Mouse (Mus musculus): Measurements from ENCODE around the gene Parp1. TPM values are rescaled to one million over a fixed set of nuclear protein-coding genes. Genes with fewer than 3 reads are reported as not detected.
A peak's percentile ranks its signal among the peaks of the same experiment; 100 is the strongest.

The Parp1 gene
- polyA plus RNA-seq, 1 experiment from 2014 or later: 285 TPM

- 86% methylated on average over 8 of the region's 8 CpGs for WGBS
- Histone ChIP-seq H3K4me1 (peaks cover 48% of the 10 kb centered on the region), H3K27me3 (replicated peaks; ENCODE audit: low read depth, poor library complexity, severe bottlenecking) (no peaks in the 10 kb centered on the region), H3K4me3 (peak overlapping the region; percentile 86), H3K36me3 (replicated peaks) (peaks cover 32% of the 10 kb centered on the region), H3K27ac (replicated peaks) (peak overlapping the region; percentile 100), H3K9me3 (no peaks in the 10 kb centered on the region)
- no peak for DNase-seq (ENCODE audit: low spot score)
Measured at GRCm38 (mm10) chr1:180642228-180642564, 73.5 kb downstream of the Parp1 start.

Small RNAs within 50 kb of the gene (microRNA-seq; reads per million reads assigned to microRNA genes)
- gene Mir6904: not detected

Other genes starting within 250 kb of the Parp1 start
- 4.9 and 6.2 TPM in 2 replicates for gene Itpkb, start 238.4 kb upstream of the Parp1 start, polyA plus RNA-seq (2016; fragmentation: Nextera tagmentation; extraction: Ambion mirVana)
- gene Stum, start 85.4 kb upstream of the Parp1 start, polyA plus RNA-seq (2016; fragmentation: Nextera tagmentation; extraction: Ambion mirVana): 1.1 and 3.5 TPM in 2 replicates
- gene Lin9, start 72.2 kb downstream of the Parp1 start, polyA plus RNA-seq (2016; fragmentation: Nextera tagmentation; extraction: Ambion mirVana): 23.5 and 25.4 TPM in 2 replicates
- gene Mixl1, start 128.1 kb downstream of the Parp1 start, polyA plus RNA-seq (2016; fragmentation: Nextera tagmentation; extraction: Ambion mirVana): 0.33 and 0.77 TPM in 2 replicates
- 16.6 and 18.5 TPM in 2 replicates for gene Acbd3, start 157.1 kb downstream of the Parp1 start, polyA plus RNA-seq (2016; fragmentation: Nextera tagmentation; extraction: Ambion mirVana)
- gene H3f3a, start 245.0 kb downstream of the Parp1 start, polyA plus RNA-seq (2016; fragmentation: Nextera tagmentation; extraction: Ambion mirVana): 2,636 and 2,772 TPM in 2 replicates

All from embryonic facial prominence, embryonic 10.5 days (tissue).